Mouse (Mus musculus) heart, postnatal 0 days (tissue): ENCODE measurements around the gene Jmjd1c.

Experiments
- CTCF ChIP-seq: IDR thresholded peaks from 2 replicates; pipeline ENCODE4 v1.5.1; 2016; ENCODE audit warnings: antibody characterized with exemption, control low read depth, low read depth
- EP300 ChIP-seq: IDR thresholded peaks from 2 replicates; pipeline ENCODE4 v1.6.1; 2016; ENCODE audit warnings: antibody characterized with exemption, low read depth

- TF ChIP-seq CTCF (no peak), EP300 (no peak)
Observed at GRCm38 (mm10) chr10:67065927-67066326, 30.0 kb upstream of the Jmjd1c start.
